Mouse (Mus musculus) neural tube, embryonic 15.5 days (tissue): ENCODE measurements around the gene Tanc1. TPM values are rescaled to one million over a fixed set of nuclear protein-coding genes. Genes with fewer than 3 reads are reported as not detected.

ENCODE experiments used
- ATAC-seq: fragments of 200-750 bp; cut with Nextera tagmentation; 2 replicates; pipeline ENCODE4 v1.8.0; 2017; ENCODE audit warnings: mild to moderate bottlenecking, moderate TSS enrichment, moderate library complexity; ENCODE audit not compliant: low FRiP score
- H3K27ac ChIP-seq: fragments of 300-500 bp; sonication (generic); replicated peaks from 2 replicates; pipeline ENCODE4 v1.5.1; 2015; ENCODE audit warnings: mild to moderate bottlenecking, inconsistent platforms
- H3K27me3 ChIP-seq: fragments of 300-500 bp; sonication (generic); replicated peaks from 2 replicates; pipeline ENCODE4 v1.6.1; 2015; ENCODE audit warnings: inconsistent platforms
- H3K36me3 ChIP-seq: fragments of 300-500 bp; sonication (generic); 2 replicates; pipeline ENCODE4 v1.6.1; 2015; ENCODE audit warnings: inconsistent platforms
- H3K4me1 ChIP-seq: fragments of 300-500 bp; sonication (generic); 2 replicates; pipeline ENCODE4 v1.6.1; 2015; ENCODE audit warnings: inconsistent platforms
- H3K4me2 ChIP-seq: fragments of 300-500 bp; sonication (generic); 2 replicates; pipeline ENCODE4 v1.6.1; 2015; ENCODE audit warnings: inconsistent platforms, mild to moderate bottlenecking, moderate library complexity
- H3K4me3 ChIP-seq: fragments of 300-500 bp; sonication (generic); replicated peaks from 2 replicates; pipeline ENCODE4 v1.5.1; 2015; ENCODE audit warnings: mild to moderate bottlenecking, inconsistent platforms
- H3K9ac ChIP-seq: fragments of 300-500 bp; sonication (generic); replicated peaks from 2 replicates; pipeline ENCODE4 v1.6.1; 2015; ENCODE audit warnings: mild to moderate bottlenecking, inconsistent platforms
- H3K9me3 ChIP-seq: fragments of 300-500 bp; sonication (generic); replicated peaks from 2 replicates; pipeline ENCODE4 v1.6.1; 2016; ENCODE audit warnings: inconsistent platforms
- WGBS: fragments of 180-500 bp; shearing (Covaris S2); methylation state at CpG from one replicate; pipeline ENCODE4 v1.1.7; 2015; ENCODE audit warnings: mixed read lengths; 5-methylcytosine and 5-hydroxymethylcytosine counted together
- polyA plus RNA-seq: library from polyadenylated mRNA; unstranded; fragments of >200 nt; fragmentation: Nextera tagmentation; extraction: Ambion mirVana; gene quantifications from 2 replicates; pipeline ENCODE4 v1.2.1, GENCODE M21; 2015

Gene Tanc1
- polyA plus RNA-seq, 1 experiment from 2014 or later: 8.5 TPM

DNA sequence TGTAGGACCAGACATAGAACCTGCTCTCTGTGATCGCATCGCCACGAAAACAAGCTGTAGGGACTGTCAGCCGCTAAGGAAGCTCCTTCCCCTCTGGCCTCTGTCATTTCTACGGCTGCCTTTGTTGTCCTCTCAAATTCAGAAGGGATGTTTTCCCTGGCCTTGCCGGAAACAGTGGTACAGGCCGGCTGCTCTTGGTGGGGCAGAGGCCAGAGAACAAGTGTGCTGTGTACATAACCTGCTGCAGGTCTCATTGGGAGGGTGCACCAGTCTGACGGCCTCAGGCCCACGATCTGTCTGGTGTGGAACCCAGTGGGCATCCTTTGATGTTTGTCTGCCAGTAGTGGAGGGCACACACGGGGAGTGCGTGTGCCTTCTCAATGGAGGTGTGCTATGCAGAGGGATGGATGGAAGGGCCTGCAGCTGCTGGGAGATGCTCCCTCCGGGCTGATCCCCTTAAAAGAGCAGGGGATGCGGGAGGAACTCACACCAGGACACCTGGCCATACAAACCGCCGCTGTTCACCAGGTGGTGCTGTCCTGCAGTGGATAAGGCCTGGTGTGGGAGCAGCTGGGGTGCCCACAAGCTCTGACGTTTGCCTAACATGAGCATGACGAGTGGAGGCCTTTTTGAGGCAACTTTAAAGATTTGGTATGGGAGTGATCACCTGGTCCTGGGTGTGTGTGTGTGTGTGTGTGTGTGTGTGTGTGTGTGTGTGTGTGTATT lies 63.6 kb downstream of the Tanc1 start:
- H3K27ac ChIP-seq: no peak overlapping the region
- no peaks in the 10 kb centered on the region for H3K9me3 ChIP-seq
- H3K4me1 ChIP-seq: peaks cover 19% of the 10 kb centered on the region
- WGBS: 54% methylated on average over 17 of the region's 17 CpGs
- H3K4me3 ChIP-seq: no peak overlapping the region
- ATAC-seq: no peak
- H3K27me3 ChIP-seq: no peaks in the 10 kb centered on the region
- H3K4me2 ChIP-seq: no peak overlapping the region
- no peaks in the 10 kb centered on the region for H3K36me3 ChIP-seq
- H3K9ac ChIP-seq: no peak overlapping the region

DNA sequence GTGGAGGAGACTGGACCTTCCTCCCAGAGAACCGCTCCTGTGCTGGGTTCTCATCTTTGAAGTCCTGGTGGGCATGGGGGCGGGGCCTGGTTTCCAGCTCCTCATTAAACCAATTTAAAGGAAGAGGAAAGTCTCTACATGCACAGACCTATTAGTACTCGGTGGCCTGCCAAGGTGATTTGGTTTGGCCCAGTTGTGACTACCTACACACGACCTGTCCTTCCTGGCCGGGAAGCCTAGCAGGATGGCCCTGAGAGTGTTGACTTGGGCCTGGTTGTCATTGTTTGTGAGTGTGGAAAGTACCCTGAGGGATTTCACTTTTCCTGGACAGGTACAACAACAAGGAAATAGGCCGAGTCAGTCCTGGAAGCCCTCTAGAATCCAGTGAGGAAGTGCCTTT lies 64.2 kb downstream of the Tanc1 start:
- no peak for ATAC-seq
- Histone ChIP-seq H3K4me2 (no peak overlapping the region), H3K9ac (no peak overlapping the region), H3K9me3 (no peaks in the 10 kb centered on the region), H3K4me1 (peaks cover 12% of the 10 kb centered on the region), H3K36me3 (no peaks in the 10 kb centered on the region), H3K27ac (no peak overlapping the region), H3K27me3 (no peaks in the 10 kb centered on the region), H3K4me3 (no peak overlapping the region)
- WGBS: 82% methylated on average over 6 of the region's 6 CpGs

DNA sequence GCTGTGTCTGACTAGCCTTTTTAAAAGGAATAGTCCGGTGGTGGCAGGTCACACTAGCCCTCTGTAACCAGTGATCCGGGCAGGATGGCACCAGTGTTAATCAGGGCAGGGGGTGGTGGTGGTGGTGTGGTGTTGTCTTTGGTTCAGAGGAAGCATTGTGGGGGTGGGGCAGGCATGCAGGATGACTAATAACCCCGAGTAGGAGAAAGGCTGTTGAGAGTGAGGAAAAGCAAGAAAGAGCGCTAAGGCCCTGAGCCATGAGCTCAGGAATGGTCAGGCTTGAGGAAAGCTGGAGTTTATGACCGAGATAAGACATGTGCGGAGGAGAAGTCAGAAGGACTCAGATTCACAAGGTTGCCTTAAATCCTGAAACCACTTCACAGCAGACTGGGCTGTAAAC lies 64.6 kb downstream of the Tanc1 start:
- Histone ChIP-seq H3K4me1 (peaks cover 11% of the 10 kb centered on the region), H3K9ac (no peak overlapping the region), H3K9me3 (no peaks in the 10 kb centered on the region), H3K27me3 (no peaks in the 10 kb centered on the region), H3K27ac (no peak overlapping the region), H3K4me2 (no peak overlapping the region), H3K36me3 (no peaks in the 10 kb centered on the region), H3K4me3 (no peak overlapping the region)
- ATAC-seq: no peak; the same call in 1 of the 2 replicates
- 57% methylated on average over 6 of the region's 6 CpGs for WGBS

DNA sequence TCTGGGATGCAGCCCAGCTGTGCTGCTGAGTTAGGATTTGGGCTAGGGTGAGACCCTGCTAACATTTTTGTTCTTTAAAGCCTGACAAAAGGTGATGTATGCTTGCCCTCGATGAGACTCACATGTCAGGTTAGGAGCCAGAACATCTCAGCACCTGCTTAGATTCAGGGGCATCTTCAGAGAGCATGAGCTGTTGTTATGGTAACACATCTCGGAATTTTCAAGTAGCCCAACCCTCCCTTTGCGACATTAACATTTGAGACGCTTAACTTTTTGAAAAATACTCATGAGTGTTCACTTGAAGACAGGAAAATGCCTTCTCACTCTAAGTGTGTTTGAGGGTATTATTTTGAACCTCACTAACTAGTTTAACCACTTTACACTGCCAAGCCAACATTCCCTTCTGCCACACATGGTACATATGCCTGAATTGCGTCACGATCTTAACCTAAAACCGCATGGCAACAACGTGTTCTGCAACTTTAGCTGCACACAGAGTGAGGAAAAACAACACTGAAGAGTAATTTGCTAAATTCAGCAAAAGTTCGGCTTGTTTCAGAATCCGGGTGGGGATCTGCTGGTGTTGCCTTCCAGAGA lies 67.7 kb downstream of the Tanc1 start:
- Histone ChIP-seq H3K4me3 (no peak overlapping the region), H3K4me2 (no peak overlapping the region), H3K27ac (no peak overlapping the region), H3K9me3 (no peaks in the 10 kb centered on the region), H3K27me3 (no peaks in the 10 kb centered on the region), H3K4me1 (peaks cover 5% of the 10 kb centered on the region; the same call in 1 of the 2 replicates), H3K9ac (no peak overlapping the region), H3K36me3 (no peaks in the 10 kb centered on the region)
- ATAC-seq: no peak
- 87% methylated on average over 10 of the region's 10 CpGs for WGBS

DNA sequence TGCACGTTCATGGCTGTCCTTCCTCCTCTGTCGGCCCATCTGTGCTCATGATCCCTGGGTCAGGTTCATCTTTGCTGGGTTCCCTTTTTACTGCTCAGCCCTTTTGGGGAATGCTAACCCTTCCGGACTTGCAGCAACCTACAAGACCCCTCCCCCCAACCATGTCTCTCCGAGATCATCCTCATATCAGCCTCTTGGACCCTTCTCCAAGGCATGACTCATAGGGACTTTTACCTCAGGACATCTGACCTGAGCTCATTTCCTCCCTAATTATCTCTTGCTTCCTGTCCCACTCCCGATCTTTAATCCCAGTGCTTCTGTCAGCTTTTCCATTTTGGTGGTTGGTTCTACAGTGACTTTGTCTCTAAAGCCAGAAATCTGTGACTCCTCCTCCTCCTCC lies 68.9 kb downstream of the Tanc1 start:
- no peak for ATAC-seq
- Histone ChIP-seq H3K27ac (no peak overlapping the region), H3K4me3 (no peak overlapping the region), H3K9me3 (no peaks in the 10 kb centered on the region), H3K27me3 (no peaks in the 10 kb centered on the region), H3K4me2 (no peak overlapping the region), H3K9ac (no peak overlapping the region), H3K4me1 (peaks cover 5% of the 10 kb centered on the region; the same call in 1 of the 2 replicates), H3K36me3 (no peaks in the 10 kb centered on the region)
- WGBS: 86% methylated on average over 5 of the region's 5 CpGs

DNA sequence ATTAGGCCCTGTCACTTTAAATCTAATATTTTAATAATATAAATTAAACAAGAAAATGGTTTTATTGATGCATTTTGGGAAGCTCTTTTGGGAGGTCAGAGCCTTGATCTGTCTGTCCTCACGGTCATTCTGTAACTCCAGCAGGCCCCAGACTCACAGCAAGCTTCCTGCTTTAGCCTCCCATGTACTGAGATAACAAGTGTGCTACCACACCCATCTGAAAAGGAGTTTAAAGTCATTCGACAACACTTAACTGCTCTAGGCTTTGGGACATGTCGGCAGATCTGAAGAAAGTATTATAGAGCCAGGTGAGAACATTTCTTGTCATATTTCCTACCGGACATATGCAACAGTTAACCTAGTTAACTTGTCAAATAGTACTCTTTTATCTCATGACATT lies 69.3 kb downstream of the Tanc1 start:
- Histone ChIP-seq H3K27ac (no peak overlapping the region), H3K4me2 (no peak overlapping the region), H3K9me3 (no peaks in the 10 kb centered on the region), H3K27me3 (no peaks in the 10 kb centered on the region), H3K4me3 (no peak overlapping the region), H3K36me3 (no peaks in the 10 kb centered on the region), H3K9ac (no peak overlapping the region), H3K4me1 (peaks cover 5% of the 10 kb centered on the region; the same call in 1 of the 2 replicates)
- 95% methylated on average over 4 of the region's 4 CpGs for WGBS
- no peak for ATAC-seq

DNA sequence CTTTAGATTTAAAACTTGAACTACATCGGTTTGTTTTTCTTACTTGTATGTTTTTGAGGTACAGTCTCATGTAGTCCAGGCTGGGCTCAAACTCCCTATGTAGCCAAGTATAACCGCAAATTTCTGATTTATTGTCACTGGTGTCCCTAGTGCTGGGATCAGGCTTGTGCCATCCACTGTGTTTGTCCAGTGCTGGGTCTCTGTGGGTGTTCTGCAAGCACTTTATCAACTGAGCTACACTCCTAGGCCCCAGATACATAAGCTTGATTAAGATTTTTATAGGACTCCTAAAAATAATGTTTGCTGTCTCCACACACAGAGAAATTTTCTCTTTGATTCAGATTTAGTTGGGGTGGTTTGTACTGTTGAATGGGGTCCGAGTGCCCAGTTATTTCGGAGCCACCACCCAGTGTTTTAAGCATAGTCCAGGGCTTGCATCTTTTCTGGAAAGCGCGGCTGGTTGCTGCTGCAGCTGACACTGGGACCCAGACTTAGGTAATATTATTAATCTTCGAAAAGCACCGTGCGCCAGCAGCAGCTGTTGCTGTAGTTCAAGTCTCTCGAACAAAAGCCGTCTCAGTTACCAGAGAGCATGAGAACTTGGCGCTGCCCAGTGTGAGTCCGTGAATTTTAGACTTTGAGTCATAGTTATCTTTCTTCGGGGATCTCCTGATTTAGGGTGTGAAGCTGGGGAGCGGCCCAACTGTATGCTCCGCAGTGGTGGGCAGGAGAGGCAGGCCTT lies 73.2 kb downstream of the Tanc1 start:
- no peak overlapping the region for H3K4me3 ChIP-seq
- no peak overlapping the region for H3K4me2 ChIP-seq
- ATAC-seq: no peak
- H3K27ac ChIP-seq: no peak overlapping the region
- no peak overlapping the region for H3K9ac ChIP-seq
- 65% methylated on average over 16 of the region's 16 CpGs for WGBS
- H3K27me3 ChIP-seq: no peaks in the 10 kb centered on the region
- H3K36me3 ChIP-seq: no peaks in the 10 kb centered on the region
- no peaks in the 10 kb centered on the region for H3K9me3 ChIP-seq
- no peaks in the 10 kb centered on the region for H3K4me1 ChIP-seq

DNA sequence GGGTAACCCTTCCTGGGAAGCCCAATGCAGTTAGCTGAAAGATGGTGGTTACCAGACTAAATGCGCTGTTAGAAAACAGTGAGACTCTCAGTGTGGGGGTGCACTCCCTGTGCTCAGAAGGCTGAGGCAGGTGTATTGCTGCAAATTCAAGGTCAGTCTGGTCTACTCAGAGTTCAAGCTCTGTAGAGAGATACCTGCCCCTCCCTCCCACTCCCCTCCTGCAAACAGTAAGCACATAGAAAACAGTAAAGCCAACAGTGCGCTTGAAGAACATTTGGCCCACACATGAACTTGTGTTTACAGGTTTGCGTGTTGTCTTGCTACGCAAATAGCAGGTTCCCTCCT lies 73.7 kb downstream of the Tanc1 start:
- H3K4me1 ChIP-seq: no peaks in the 10 kb centered on the region
- H3K4me3 ChIP-seq: no peak overlapping the region
- no peak overlapping the region for H3K4me2 ChIP-seq
- no peak overlapping the region for H3K27ac ChIP-seq
- H3K9ac ChIP-seq: no peak overlapping the region
- 98% methylated on average over 4 of the region's 4 CpGs for WGBS
- H3K36me3 ChIP-seq: no peaks in the 10 kb centered on the region
- no peak for ATAC-seq
- no peaks in the 10 kb centered on the region for H3K9me3 ChIP-seq
- H3K27me3 ChIP-seq: no peaks in the 10 kb centered on the region

DNA sequence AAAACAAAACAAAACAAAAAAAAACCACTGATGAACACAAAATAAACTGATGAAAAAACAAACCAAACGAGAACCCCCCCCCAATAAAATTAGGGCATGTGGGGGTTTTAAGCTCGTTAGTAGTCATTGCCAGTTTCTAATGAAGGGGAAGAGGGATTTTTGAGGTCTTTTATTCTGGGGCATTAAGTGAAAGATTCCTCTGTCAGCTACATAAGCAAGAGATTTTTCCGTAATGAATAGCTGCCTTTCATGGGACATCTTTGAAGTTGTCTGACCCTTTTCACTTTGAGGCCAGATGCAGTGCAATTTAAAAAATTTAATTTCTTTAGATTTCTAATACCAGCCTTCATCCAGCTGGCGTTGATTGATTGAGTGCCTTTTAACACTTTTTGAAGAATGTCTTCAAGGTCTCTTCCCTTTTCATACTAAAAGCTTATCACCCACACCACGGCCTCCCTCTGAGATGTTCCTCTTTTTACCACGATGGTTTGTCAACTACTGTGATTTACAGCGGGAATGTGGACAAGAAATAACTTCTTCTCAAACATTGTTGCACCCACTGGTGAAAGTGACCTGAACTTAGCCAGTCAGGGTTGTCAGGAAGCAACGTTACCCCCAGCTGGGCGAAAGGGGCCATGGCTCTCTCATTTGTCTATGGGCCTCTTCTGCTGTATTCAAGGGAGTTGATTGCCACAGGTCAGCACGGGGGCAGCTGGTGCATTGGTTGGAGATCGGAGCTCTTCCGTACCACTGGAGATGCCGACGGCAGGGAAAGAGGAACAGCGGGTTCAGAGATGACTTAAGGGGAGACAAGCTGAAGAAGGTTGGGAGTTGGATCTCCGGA lies 76.6 kb downstream of the Tanc1 start:
- H3K27ac ChIP-seq: no peak overlapping the region
- WGBS: 34% methylated on average over 16 of the region's 16 CpGs
- ATAC-seq: no peak
- H3K4me1 ChIP-seq: no peaks in the 10 kb centered on the region
- H3K4me2 ChIP-seq: no peak overlapping the region
- no peaks in the 10 kb centered on the region for H3K27me3 ChIP-seq
- no peak overlapping the region for H3K9ac ChIP-seq
- no peaks in the 10 kb centered on the region for H3K9me3 ChIP-seq
- no peaks in the 10 kb centered on the region for H3K36me3 ChIP-seq
- H3K4me3 ChIP-seq: no peak overlapping the region

DNA sequence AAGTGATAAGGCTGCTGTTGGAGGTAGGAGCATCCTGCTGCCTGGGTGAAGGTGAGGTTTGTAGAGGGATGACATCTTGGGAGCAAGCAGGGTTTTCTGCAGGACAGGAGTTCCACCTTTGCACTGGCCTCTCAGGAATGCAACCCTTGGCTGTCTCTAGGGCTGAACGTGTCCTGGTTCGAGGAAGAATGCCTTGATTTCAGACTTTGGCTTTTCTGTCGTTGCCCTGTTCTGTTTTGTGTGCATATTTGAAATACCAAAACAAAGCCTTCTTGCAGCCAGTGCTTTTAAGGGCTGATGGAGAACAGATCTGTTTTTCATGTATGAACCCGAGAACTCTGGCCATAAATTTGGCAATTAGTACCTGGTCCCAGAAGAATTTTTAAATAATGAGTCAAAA lies 79.3 kb downstream of the Tanc1 start:
- WGBS: 69% methylated on average over 4 of the region's 4 CpGs
- ATAC-seq: no peak
- no peaks in the 10 kb centered on the region for H3K36me3 ChIP-seq
- H3K4me1 ChIP-seq: no peaks in the 10 kb centered on the region
- no peak overlapping the region for H3K27ac ChIP-seq
- no peak overlapping the region for H3K4me3 ChIP-seq
- H3K4me2 ChIP-seq: no peak overlapping the region
- no peaks in the 10 kb centered on the region for H3K27me3 ChIP-seq
- no peaks in the 10 kb centered on the region for H3K9me3 ChIP-seq
- H3K9ac ChIP-seq: no peak overlapping the region

DNA sequence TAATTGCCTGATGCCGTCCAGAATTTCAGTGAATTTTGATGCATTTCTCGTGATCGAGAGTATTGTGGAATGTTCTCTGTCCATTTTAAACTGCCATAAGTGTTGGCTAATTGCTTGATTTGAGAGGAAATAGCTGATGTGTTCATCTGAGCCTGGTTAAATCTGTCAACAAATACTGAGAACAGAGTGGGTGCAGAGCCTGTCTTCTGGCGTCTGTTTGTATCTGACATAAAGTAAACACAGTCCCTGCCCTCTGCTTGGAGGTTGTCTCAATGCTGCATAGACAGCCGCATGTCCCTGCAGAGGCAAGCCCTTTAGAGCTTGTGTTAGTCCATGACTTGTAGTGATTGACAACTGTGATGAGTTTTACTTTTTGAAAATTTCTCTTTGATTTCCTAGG lies 81.6 kb downstream of the Tanc1 start:
- Histone ChIP-seq H3K27ac (no peak overlapping the region), H3K4me1 (peaks cover 12% of the 10 kb centered on the region), H3K9ac (no peak overlapping the region), H3K4me2 (no peak overlapping the region), H3K27me3 (no peaks in the 10 kb centered on the region), H3K9me3 (no peaks in the 10 kb centered on the region), H3K4me3 (no peak overlapping the region), H3K36me3 (no peaks in the 10 kb centered on the region)
- ATAC-seq: no peak
- WGBS: 81% methylated on average over 5 of the region's 5 CpGs
